Mouse (Mus musculus) CD8-positive naive resting alpha-beta T cell, adult 2 months (primary cell): ENCODE measurements at regions not wholly inside any gene's neighbourhood (a gene's known extent, or its start where the extent isn't known, plus 50 kb on each side); places are given as distances from the start of the nearest gene placed in this dataset.

Experiments
- DNase-seq, 2 experiments: peaks; one replicate each; pipeline ENCODE4 v3.0.0; 2022; ENCODE audit warnings: low read depth in 2 of 2, low spot score in 2 of 2

DNA sequence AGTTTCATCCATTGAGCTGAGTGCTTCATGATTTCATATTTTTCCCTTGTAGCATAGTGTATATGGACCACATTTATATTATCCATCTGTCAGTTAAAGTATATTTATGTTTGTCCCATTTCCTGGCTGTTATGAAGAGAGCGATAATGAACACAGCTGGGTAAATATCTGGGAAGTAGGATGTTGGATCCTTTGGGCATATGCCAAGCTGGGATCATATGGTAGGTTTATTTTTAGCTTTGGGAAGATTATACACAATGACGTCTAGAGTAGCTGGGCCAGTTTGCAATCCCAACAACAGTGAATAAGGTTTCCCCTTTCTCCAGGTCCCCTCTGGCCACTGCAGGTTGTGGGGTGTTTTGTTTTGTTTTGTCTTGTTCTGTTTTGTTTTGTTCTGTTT, 164.5 kb downstream of the Gm765 start:
- no peak for DNase-seq

DNA sequence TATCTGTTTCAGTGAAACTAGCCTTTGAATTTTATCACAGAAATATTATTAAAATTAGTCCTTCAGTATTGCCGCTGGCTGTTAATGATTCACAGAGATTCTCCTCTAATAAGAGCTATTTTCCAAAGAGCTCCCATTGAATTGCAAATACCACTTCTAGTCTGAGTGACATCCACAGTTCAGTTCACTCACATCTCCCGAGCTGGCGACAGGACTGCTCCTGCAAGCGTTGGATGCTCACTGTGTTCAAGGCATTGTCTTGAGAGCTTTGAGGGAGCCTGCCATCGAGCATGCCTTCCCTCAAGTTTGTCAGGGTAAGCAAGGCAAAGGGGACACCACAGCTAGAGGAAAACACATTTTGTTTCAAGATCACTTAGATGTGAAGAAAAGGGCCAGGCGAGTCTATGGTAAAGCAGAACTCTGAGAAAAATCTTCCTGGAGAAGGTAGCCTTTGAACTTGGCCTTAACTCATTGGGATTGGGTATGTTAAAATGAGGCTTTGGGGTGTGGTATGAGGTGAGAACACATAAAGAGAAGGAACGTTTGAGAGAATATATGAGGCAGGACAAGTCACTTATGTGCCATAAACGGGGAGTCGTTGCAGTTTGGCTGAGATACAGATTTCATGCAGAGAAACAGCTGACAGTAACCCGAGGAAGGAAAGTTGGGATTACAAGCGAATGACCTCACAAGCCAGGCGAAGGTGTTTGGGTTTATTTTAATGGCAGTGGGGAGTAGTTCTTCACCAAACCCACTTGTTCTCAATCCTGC, 193.3 kb downstream of the Gm765 start:
- no peak for DNase-seq

GRCm38 (mm10) chr6:98147855-98148254, 194.7 kb downstream of the Gm765 start:
- no peak for DNase-seq

GRCm38 (mm10) chr6:98132931-98133330, 209.6 kb downstream of the Gm765 start:
- DNase-seq = no peak

- DNase-seq = no peak
Observed at GRCm38 (mm10) chr6:98125434-98125833, 217.1 kb downstream of the Gm765 start.

GRCm38 (mm10) chr6:98118355-98119150, 224.0 kb downstream of the Gm765 start:
- no peak for DNase-seq

GRCm38 (mm10) chr6:98114327-98115134, 228.0 kb downstream of the Gm765 start:
- peak; percentile 3 to 14 for DNase-seq

DNA sequence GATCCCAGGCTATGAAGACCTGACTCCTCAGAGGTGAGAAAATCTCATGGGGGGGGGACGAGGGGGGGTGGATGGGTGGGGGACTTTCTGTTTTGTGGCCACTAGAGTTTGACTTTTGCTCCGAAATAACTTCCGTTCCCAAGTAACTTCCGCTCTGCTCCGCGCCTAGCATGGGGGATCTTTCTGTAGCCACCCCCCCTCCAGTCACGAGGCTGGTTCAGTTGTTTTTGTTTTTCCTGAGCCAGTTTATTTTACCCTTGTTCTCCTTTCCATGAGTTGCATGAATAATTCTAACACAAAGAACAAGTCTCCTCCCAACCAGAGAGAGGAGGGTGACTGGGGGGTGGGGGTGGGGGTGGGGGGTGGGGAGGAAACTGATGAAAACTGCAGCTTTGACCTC, 228.8 kb downstream of the Gm765 start:
- DNase-seq = peak; percentile 9 to 48

DNA sequence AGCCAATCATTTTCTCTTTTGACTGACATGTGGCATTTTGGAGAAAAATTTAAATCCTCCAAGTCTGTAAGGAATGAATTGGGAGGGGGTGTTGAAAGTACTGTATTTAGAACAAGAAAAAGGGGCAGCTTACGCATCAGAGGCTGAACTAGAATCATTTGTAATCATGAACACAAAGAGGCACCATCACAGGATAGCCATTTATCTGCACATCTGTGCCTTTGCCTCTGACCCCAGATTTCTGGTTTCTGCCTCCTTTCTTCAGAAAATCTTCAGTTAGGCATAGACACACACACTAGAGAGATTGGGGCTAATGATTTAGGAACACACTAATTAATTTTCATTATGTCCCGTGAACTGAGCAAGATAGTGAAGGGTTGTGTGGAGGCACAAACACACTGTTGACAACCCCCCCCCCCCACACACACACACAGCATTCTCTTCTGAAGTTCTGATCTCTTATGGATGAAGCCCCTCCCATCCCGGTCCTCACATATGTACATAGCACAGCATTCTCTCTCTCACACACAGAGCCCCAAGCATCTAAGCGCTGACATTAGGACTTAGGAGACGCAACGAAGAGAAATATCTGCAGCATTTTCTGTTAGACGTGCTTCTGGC, 229.9 kb downstream of the Gm765 start:
- DNase-seq = no peak

DNA sequence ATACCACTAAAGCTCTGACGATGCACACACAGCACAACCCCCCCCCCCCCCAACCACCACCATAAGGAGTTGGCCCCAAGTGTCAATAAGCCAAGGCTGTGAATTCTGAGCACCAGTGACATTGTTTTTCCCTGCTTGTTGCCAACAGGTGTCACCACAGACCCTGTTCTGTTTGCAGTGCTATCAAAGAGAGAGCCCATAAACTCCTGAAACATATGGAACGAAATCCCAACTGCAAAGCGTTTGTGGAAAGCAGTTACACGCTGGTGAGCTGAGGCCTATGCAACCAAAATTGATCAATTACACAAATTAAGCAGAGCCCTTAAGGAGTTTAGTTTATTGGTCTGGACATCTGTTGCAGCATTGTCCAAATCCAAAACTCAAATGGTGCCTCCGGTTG, 235.4 kb downstream of the Gm765 start:
- DNase-seq = no peak

DNA sequence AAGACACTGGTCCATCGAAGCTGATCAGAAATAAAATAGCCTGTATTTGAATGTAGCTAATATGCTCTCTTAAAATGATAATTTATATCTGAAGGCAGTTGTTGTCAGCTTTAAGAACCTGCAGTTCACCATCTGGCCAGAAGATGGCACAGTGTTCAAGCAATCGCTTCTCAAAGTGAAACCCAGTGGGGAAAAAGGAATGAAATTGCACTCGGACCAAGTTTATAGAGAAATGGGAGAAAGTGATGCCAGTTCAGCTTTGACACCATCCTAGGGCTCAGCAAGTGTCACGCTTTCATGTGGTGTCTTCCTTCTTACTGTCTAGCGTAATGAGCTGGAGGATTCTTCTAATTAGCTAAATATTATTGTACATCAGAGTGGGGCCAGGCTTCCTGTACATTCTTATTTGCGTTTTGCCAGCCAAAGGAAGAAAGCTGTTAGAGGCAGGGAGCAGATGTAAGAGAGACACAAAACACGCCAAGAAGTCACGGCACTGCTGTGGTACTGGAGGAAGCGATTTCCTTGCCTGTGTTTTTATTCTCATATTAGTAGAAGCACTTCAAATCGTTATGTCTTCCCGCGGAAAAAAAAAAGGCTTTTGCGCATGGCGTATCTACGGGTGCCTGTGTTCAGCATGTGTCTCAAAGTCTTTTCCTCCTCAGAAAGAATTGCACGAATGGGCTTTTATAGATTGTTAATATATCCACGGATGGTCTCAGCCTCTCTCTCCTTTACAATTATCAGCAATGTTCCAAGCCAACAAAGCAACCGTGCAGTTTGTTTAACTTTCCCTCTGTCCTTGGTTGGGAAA, 237.1 kb downstream of the Gm765 start:
- peak; percentile 67 to 80 for DNase-seq

GRCm38 (mm10) chr6:98104432-98104831, 238.1 kb downstream of the Gm765 start:
- no peak for DNase-seq

DNA sequence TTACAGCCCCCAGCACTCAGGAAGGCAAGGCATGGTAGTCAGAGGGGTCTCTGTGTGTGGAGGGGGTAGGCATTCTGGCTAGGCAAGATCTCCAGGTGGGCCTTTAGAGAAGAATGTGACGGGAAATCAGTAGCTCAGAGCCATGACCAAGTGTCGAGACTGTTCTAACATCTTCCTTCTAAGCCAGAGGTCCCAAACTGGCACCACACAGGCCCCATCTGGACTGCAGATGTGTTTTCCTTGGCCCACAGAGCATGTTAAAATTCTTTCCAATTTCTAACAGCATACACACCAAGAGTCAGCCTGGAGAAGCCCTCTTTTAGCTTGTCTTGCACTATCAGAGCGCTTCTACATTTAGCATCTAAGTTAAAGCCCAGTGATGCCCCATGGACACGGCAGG, 241.5 kb downstream of the Gm765 start:
- DNase-seq = no peak

GRCm38 (mm10) chr6:98099126-98099525, 243.4 kb downstream of the Gm765 start:
- DNase-seq = no peak

GRCm38 (mm10) chr6:98095243-98095642, 247.3 kb downstream of the Gm765 start:
- no peak for DNase-seq

DNA sequence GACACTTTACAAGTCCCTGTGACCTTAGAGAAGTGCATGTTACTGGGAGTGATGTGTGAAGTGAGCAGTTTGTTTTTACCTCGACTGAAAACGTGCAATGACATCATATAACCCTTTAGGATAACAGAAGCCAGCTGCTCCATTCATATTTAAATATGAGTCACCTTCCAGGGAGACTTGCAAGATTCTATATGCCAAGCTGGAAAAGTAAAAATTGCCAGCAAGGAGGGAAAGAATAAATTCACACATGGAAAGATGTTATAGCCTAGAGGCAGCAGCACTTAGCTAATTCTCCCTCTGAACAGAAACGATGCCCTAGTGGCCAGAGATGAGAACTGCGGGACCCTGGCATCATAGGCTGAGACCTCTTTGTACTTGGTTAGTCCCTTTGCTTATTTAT, 253.4 kb downstream of the Gm765 start:
- DNase-seq = peak in 1 of 2 experiments; percentile 7

DNA sequence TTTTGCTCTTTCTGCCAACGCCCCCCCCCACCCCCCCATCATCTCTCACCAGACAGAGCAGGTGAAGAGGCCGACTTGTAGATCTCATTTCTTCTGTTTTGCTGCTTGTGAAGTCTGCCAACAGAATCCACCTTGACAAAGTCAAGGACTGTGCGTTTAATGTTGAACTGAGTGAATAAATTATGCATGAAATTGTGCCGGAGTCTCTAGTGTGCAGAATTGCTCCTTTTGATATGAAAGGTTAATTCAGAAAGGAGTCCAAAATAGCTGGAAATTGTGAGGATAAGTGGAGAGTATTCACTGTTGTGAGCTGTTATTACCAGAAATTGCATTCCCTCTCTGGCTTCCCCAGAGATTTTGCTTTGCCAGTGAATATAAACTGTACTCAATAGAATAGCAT, 262.5 kb downstream of the Gm765 start:
- DNase-seq = no peak
